Mouse (Mus musculus): ENCODE measurements around the gene Clic6. TPM values are rescaled to one million over a fixed set of nuclear protein-coding genes. Genes with fewer than 3 reads are reported as not detected.

The Clic6 gene
- 1.4 and 2.1 TPM in 2 replicates for polyA plus RNA-seq (2012; rRNA removed)

GRCm38 (mm10) chr16:92485436-92485835, at the start of gene Clic6:
Gene Clic6, plus strand, starts transcription at chr16:92485736.
- Histone ChIP-seq H3K27me3 (ENCODE audit: control insufficient read depth, insufficient read depth, low read length) (no peaks in the 10 kb centered on the region), H3K27ac (ENCODE audit: insufficient read depth, low read depth, low read length) (no peak within 1 kb of the TSS), H3K36me3 (ENCODE audit: control insufficient read depth, insufficient read depth, low read length) (no peaks in the 10 kb centered on the region), H3K4me3 (ENCODE audit: low read depth, low read length) (no peak within 1 kb of the TSS), H3K4me1 (ENCODE audit: control insufficient read depth, insufficient read depth, insufficient read length, low read length) (peaks cover 5% of the 10 kb centered on the region; the same call in 1 of the 2 replicates)
- WGBS, result 90% methylated on average over 5 of the region's 5 CpGs
- no peak for TF ChIP-seq CTCF (IDR thresholded peaks at IDR 0.05; ENCODE audit: extremely low read depth, insufficient read length, insufficient replicate concordance, low read depth, low read length)
- no peak for TF ChIP-seq POLR2A (IDR thresholded peaks at IDR 0.05; ENCODE audit: low read depth, low read length)

- no peak for TF ChIP-seq POLR2A (IDR thresholded peaks at IDR 0.05; ENCODE audit: low read depth, low read length)
- no peak for TF ChIP-seq CTCF (IDR thresholded peaks at IDR 0.05; ENCODE audit: extremely low read depth, insufficient read length, insufficient replicate concordance, low read depth, low read length)
Observed at GRCm38 (mm10) chr16:92439775-92440174, 45.8 kb upstream of the Clic6 start.

DNA sequence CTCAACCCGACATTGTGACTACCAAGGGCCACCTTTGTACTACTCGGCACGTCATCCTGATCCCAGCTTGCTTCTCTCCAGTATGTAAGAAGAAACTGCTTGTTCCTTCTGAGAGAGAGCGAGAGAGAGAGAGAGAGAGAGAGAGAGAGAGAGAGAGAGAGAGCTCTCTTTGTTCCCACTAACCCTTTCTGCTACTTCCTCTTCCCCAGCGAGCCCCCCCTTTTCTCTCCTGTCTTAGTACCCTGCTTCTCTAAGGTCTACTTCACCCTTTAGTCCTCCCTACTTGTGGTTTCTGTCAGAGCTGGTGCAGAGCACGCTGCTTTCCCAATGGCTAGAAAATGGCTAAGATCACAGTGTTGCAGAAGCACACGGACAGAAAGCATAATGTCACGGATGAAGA, 45.3 kb upstream of the Clic6 start:
- Histone ChIP-seq H3K27me3 (ENCODE audit: control insufficient read depth, insufficient read depth, low read length) (no peaks in the 10 kb centered on the region), H3K4me1 (ENCODE audit: control insufficient read depth, insufficient read depth, insufficient read length, low read length) (peaks cover 17% of the 10 kb centered on the region), H3K4me3 (ENCODE audit: low read depth, low read length) (no peak overlapping the region), H3K27ac (ENCODE audit: insufficient read depth, low read depth, low read length) (no peak overlapping the region), H3K36me3 (ENCODE audit: control insufficient read depth, insufficient read depth, low read length) (no peaks in the 10 kb centered on the region)
- no peak for TF ChIP-seq POLR2A (IDR thresholded peaks at IDR 0.05; ENCODE audit: low read depth, low read length)
- no peak for TF ChIP-seq CTCF (IDR thresholded peaks at IDR 0.05; ENCODE audit: extremely low read depth, insufficient read length, insufficient replicate concordance, low read depth, low read length)
- WGBS, result 82% methylated on average over 8 of the region's 8 CpGs

More at GRCm38 (mm10) chr16:92439775-92440174, 45.8 kb upstream of the Clic6 start:
- Histone ChIP-seq H3K36me3 (ENCODE audit: control insufficient read depth, insufficient read depth, low read length) (no peaks in the 10 kb centered on the region), H3K27me3 (ENCODE audit: control insufficient read depth, insufficient read depth, low read length) (no peaks in the 10 kb centered on the region), H3K4me1 (ENCODE audit: control insufficient read depth, insufficient read depth, insufficient read length, low read length) (peaks cover 17% of the 10 kb centered on the region), H3K4me3 (ENCODE audit: low read depth, low read length) (no peak overlapping the region), H3K27ac (ENCODE audit: insufficient read depth, low read depth, low read length) (no peak overlapping the region)
- 66% methylated on average over 2 of the region's 2 CpGs for WGBS

GRCm38 (mm10) chr16:92441203-92441602, 44.3 kb upstream of the Clic6 start:
- Histone ChIP-seq H3K4me1 (ENCODE audit: control insufficient read depth, insufficient read depth, insufficient read length, low read length) (peaks cover 17% of the 10 kb centered on the region), H3K4me3 (ENCODE audit: low read depth, low read length) (no peak overlapping the region), H3K27ac (ENCODE audit: insufficient read depth, low read depth, low read length) (no peak overlapping the region), H3K27me3 (ENCODE audit: control insufficient read depth, insufficient read depth, low read length) (no peaks in the 10 kb centered on the region), H3K36me3 (ENCODE audit: control insufficient read depth, insufficient read depth, low read length) (no peaks in the 10 kb centered on the region)
- TF ChIP-seq POLR2A (IDR thresholded peaks at IDR 0.05; ENCODE audit: low read depth, low read length) (no peak), CTCF (IDR thresholded peaks at IDR 0.05; ENCODE audit: extremely low read depth, insufficient read length, insufficient replicate concordance, low read depth, low read length) (no peak)
- 89% methylated on average over 3 of the region's 3 CpGs for WGBS

- WGBS, result 93% methylated on average over 11 of the region's 11 CpGs
- H3K4me3 ChIP-seq (ENCODE audit: low read depth, low read length), result no peak overlapping the region
- no peak overlapping the region for H3K27ac ChIP-seq (ENCODE audit: insufficient read depth, low read depth, low read length)
- H3K4me1 ChIP-seq (ENCODE audit: control insufficient read depth, insufficient read depth, insufficient read length, low read length), result peaks cover 17% of the 10 kb centered on the region
- H3K27me3 ChIP-seq (ENCODE audit: control insufficient read depth, insufficient read depth, low read length), result no peaks in the 10 kb centered on the region
- H3K36me3 ChIP-seq (ENCODE audit: control insufficient read depth, insufficient read depth, low read length), result no peaks in the 10 kb centered on the region
- TF ChIP-seq POLR2A (IDR thresholded peaks at IDR 0.05; ENCODE audit: low read depth, low read length), result no peak
- TF ChIP-seq CTCF (IDR thresholded peaks at IDR 0.05; ENCODE audit: extremely low read depth, insufficient read length, insufficient replicate concordance, low read depth, low read length), result no peak
Observed at GRCm38 (mm10) chr16:92442150-92442549, 43.4 kb upstream of the Clic6 start.

DNA sequence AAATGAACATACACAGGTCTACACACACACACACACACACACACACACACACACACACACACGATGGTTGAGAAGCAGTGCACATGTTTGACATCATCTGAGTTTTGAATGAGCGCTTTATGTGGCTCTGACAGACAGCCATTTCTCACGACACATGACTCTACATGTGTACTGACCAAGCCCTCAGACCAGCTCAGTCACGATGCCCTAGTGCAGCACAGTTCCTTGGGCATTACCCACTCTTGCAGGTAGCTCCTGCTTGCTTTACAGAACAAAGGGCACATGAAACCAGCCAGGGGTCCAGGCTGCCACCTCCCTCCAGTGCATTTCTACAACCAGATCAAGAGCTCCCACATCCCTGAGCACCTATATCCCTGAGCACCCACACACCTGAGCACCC, 42.6 kb upstream of the Clic6 start:
- WGBS, result 85% methylated on average over 4 of the region's 4 CpGs
- Histone ChIP-seq H3K4me3 (ENCODE audit: low read depth, low read length) (no peak overlapping the region), H3K27ac (ENCODE audit: insufficient read depth, low read depth, low read length) (no peak overlapping the region; the same call in 1 of the 2 replicates)

GRCm38 (mm10) chr16:92443644-92444113, 41.9 kb upstream of the Clic6 start:
- H3K4me3 ChIP-seq (ENCODE audit: low read depth, low read length), result no peak overlapping the region
- peaks cover 17% of the 10 kb centered on the region for H3K4me1 ChIP-seq (ENCODE audit: control insufficient read depth, insufficient read depth, insufficient read length, low read length)
- H3K27me3 ChIP-seq (ENCODE audit: control insufficient read depth, insufficient read depth, low read length), result no peaks in the 10 kb centered on the region
- no peaks in the 10 kb centered on the region for H3K36me3 ChIP-seq (ENCODE audit: control insufficient read depth, insufficient read depth, low read length)
- peak overlapping the region; percentile 52 for H3K27ac ChIP-seq (ENCODE audit: insufficient read depth, low read depth, low read length)
- WGBS, result 12% methylated on average over 13 of the region's 13 CpGs
- TF ChIP-seq CTCF (IDR thresholded peaks at IDR 0.05; ENCODE audit: extremely low read depth, insufficient read length, insufficient replicate concordance, low read depth, low read length) (no peak), POLR2A (IDR thresholded peaks at IDR 0.05; ENCODE audit: low read depth, low read length) (no peak)

More for the DNA sequence above, 42.6 kb upstream of the Clic6 start:
- Histone ChIP-seq H3K27me3 (ENCODE audit: control insufficient read depth, insufficient read depth, low read length) (no peaks in the 10 kb centered on the region), H3K36me3 (ENCODE audit: control insufficient read depth, insufficient read depth, low read length) (no peaks in the 10 kb centered on the region), H3K4me1 (ENCODE audit: control insufficient read depth, insufficient read depth, insufficient read length, low read length) (peaks cover 17% of the 10 kb centered on the region)
- TF ChIP-seq POLR2A (IDR thresholded peaks at IDR 0.05; ENCODE audit: low read depth, low read length) (no peak), CTCF (IDR thresholded peaks at IDR 0.05; ENCODE audit: extremely low read depth, insufficient read length, insufficient replicate concordance, low read depth, low read length) (no peak)
